Mouse (Mus musculus): ENCODE measurements around the gene Prdm15. TPM values are rescaled to one million over a fixed set of nuclear protein-coding genes. Genes with fewer than 3 reads are reported as not detected.

Prdm15 gene
- polyA plus RNA-seq, 1 experiment, result 5.4 TPM

- H3K36me3 ChIP-seq (ENCODE audit: control insufficient read depth, insufficient read depth), result peaks cover 3% of the 10 kb centered on the region
- no peak overlapping the region for H3K4me3 ChIP-seq
- no peak overlapping the region for H3ac ChIP-seq (ENCODE audit: control insufficient read depth, insufficient read length)
- peak overlapping the region; percentile 18 for H3K4me2 ChIP-seq (ENCODE audit: low read depth)
- no peak for TF ChIP-seq MYOG (IDR thresholded peaks at IDR 0.05; ENCODE audit: control insufficient read depth in 1 of 3, insufficient read depth in 1 of 3, insufficient read length in 2 of 3, low read depth in 2 of 3)
- peak; percentile 78; the same call in 1 of the 2 replicates for TF ChIP-seq CEBPB (IDR thresholded peaks at IDR 0.05; ENCODE audit: insufficient read depth, poor library complexity, severe bottlenecking)
- no peaks in the 10 kb centered on the region for H3K27me3 ChIP-seq (ENCODE audit: control insufficient read depth, insufficient read depth, insufficient read length)
- peaks cover 46% of the 10 kb centered on the region for H3K79me2 ChIP-seq (ENCODE audit: control insufficient read depth, insufficient read depth)
Observed at GRCm38 (mm10) chr16:97848832-97849231, 2.8 kb downstream of the Prdm15 start.

- Histone ChIP-seq H3K79me2 (ENCODE audit: control insufficient read depth, insufficient read depth) (peaks cover 47% of the 10 kb centered on the region), H3K27me3 (ENCODE audit: control insufficient read depth, insufficient read depth, insufficient read length) (no peaks in the 10 kb centered on the region), H3K4me2 (ENCODE audit: low read depth) (no peak overlapping the region), H3K4me3 (no peak overlapping the region), H3ac (ENCODE audit: control insufficient read depth, insufficient read length) (no peak overlapping the region), H3K36me3 (ENCODE audit: control insufficient read depth, insufficient read depth) (peaks cover 3% of the 10 kb centered on the region)
- TF ChIP-seq TCF12 (IDR thresholded peaks at IDR 0.05; ENCODE audit: insufficient read depth, poor library complexity, severe bottlenecking) (no peak), SRF (IDR thresholded peaks at IDR 0.05; ENCODE audit: control insufficient read depth, insufficient read length, low read depth) (no peak), MYOG (IDR thresholded peaks at IDR 0.05; ENCODE audit: control insufficient read depth in 1 of 3, insufficient read depth in 1 of 3, insufficient read length in 2 of 3, low read depth in 2 of 3) (no peak), TCF3 (IDR thresholded peaks at IDR 0.05; ENCODE audit: insufficient read length, low read depth) (no peak), MYOD1 (IDR thresholded peaks at IDR 0.05; ENCODE audit: control insufficient read depth in 1 of 3, insufficient read length in 2 of 3, low read depth in 2 of 3) (no peak), REST (IDR thresholded peaks at IDR 0.05; ENCODE audit: insufficient read depth, insufficient read length) (no peak), POLR2A (IDR thresholded peaks at IDR 0.05; ENCODE audit: insufficient read length, low read depth) (no peak), MAX (IDR thresholded peaks at IDR 0.05; ENCODE audit: low read depth) (no peak)
Observed at GRCm38 (mm10) chr16:97844967-97845937, 6.4 kb downstream of the Prdm15 start.

GRCm38 (mm10) chr16:97832154-97832553 is 19.5 kb downstream of the Prdm15 start:
- TF ChIP-seq CEBPB (IDR thresholded peaks at IDR 0.05; ENCODE audit: insufficient read depth, poor library complexity, severe bottlenecking), result no peak
- no peak for TF ChIP-seq SRF (IDR thresholded peaks at IDR 0.05; ENCODE audit: control insufficient read depth, insufficient read length, low read depth)
- TF ChIP-seq REST (IDR thresholded peaks at IDR 0.05; ENCODE audit: insufficient read depth, insufficient read length), result no peak
- TF ChIP-seq MAX (IDR thresholded peaks at IDR 0.05; ENCODE audit: low read depth), result no peak
- Histone ChIP-seq H3K36me3 (ENCODE audit: control insufficient read depth, insufficient read depth) (peaks cover 24% of the 10 kb centered on the region), H3K4me3 (no peak overlapping the region), H3K79me2 (ENCODE audit: control insufficient read depth, insufficient read depth) (no peaks in the 10 kb centered on the region), H3ac (ENCODE audit: control insufficient read depth, insufficient read length) (no peak overlapping the region), H3K4me2 (ENCODE audit: low read depth) (no peak overlapping the region), H3K27me3 (ENCODE audit: control insufficient read depth, insufficient read depth, insufficient read length) (no peaks in the 10 kb centered on the region)

GRCm38 (mm10) chr16:97828207-97828606 is 23.4 kb downstream of the Prdm15 start:
- TF ChIP-seq CEBPB (IDR thresholded peaks at IDR 0.05; ENCODE audit: insufficient read depth, poor library complexity, severe bottlenecking) (no peak), POLR2A (IDR thresholded peaks at IDR 0.05; ENCODE audit: insufficient read length, low read depth) (no peak), TCF3 (IDR thresholded peaks at IDR 0.05; ENCODE audit: insufficient read length, low read depth) (no peak), USF1 (IDR thresholded peaks at IDR 0.05; ENCODE audit: low read depth) (no peak), E2F4 (IDR thresholded peaks at IDR 0.05; ENCODE audit: insufficient read depth) (no peak), MYOD1 (IDR thresholded peaks at IDR 0.05; ENCODE audit: control insufficient read depth in 1 of 3, insufficient read length in 2 of 3, low read depth in 2 of 3) (no peak), MAX (IDR thresholded peaks at IDR 0.05; ENCODE audit: low read depth) (no peak), REST (IDR thresholded peaks at IDR 0.05; ENCODE audit: insufficient read depth, insufficient read length) (no peak), TCF12 (IDR thresholded peaks at IDR 0.05; ENCODE audit: insufficient read depth, poor library complexity, severe bottlenecking) (no peak), SRF (IDR thresholded peaks at IDR 0.05; ENCODE audit: control insufficient read depth, insufficient read length, low read depth) (no peak), MYOG (IDR thresholded peaks at IDR 0.05; ENCODE audit: control insufficient read depth in 1 of 3, insufficient read depth in 1 of 3, insufficient read length in 2 of 3, low read depth in 2 of 3) (no peak), POLR2AphosphoS2 (IDR thresholded peaks at IDR 0.05; ENCODE audit: insufficient read length, low read depth) (no peak)
- H3K36me3 ChIP-seq (ENCODE audit: control insufficient read depth, insufficient read depth), result peaks cover 18% of the 10 kb centered on the region

GRCm38 (mm10) chr16:97823311-97824007 is 28.2 kb downstream of the Prdm15 start:
- H3K36me3 ChIP-seq (ENCODE audit: control insufficient read depth, insufficient read depth), result peaks cover 33% of the 10 kb centered on the region

More at GRCm38 (mm10) chr16:97828207-97828606, 23.4 kb downstream of the Prdm15 start:
- Histone ChIP-seq H3K79me2 (ENCODE audit: control insufficient read depth, insufficient read depth) (no peaks in the 10 kb centered on the region), H3ac (ENCODE audit: control insufficient read depth, insufficient read length) (no peak overlapping the region), H3K4me3 (no peak overlapping the region), H3K27me3 (ENCODE audit: control insufficient read depth, insufficient read depth, insufficient read length) (no peaks in the 10 kb centered on the region), H3K4me2 (ENCODE audit: low read depth) (no peak overlapping the region)

More at GRCm38 (mm10) chr16:97823311-97824007, 28.2 kb downstream of the Prdm15 start:
- Histone ChIP-seq H3ac (ENCODE audit: control insufficient read depth, insufficient read length) (no peak overlapping the region), H3K4me2 (ENCODE audit: low read depth) (no peak overlapping the region), H3K79me2 (ENCODE audit: control insufficient read depth, insufficient read depth) (no peaks in the 10 kb centered on the region), H3K27me3 (ENCODE audit: control insufficient read depth, insufficient read depth, insufficient read length) (no peaks in the 10 kb centered on the region), H3K4me3 (no peak overlapping the region)
- TF ChIP-seq TCF12 (IDR thresholded peaks at IDR 0.05; ENCODE audit: insufficient read depth, poor library complexity, severe bottlenecking), result no peak
- no peak for TF ChIP-seq E2F4 (IDR thresholded peaks at IDR 0.05; ENCODE audit: insufficient read depth)
- TF ChIP-seq MYOD1 (IDR thresholded peaks at IDR 0.05; ENCODE audit: control insufficient read depth in 1 of 3, insufficient read length in 2 of 3, low read depth in 2 of 3), result no peak
- TF ChIP-seq REST (IDR thresholded peaks at IDR 0.05; ENCODE audit: insufficient read depth, insufficient read length), result no peak
- TF ChIP-seq POLR2AphosphoS2 (IDR thresholded peaks at IDR 0.05; ENCODE audit: insufficient read length, low read depth), result no peak
- no peak for TF ChIP-seq CEBPB (IDR thresholded peaks at IDR 0.05; ENCODE audit: insufficient read depth, poor library complexity, severe bottlenecking)
- no peak for TF ChIP-seq TCF3 (IDR thresholded peaks at IDR 0.05; ENCODE audit: insufficient read length, low read depth)
- no peak for TF ChIP-seq MAX (IDR thresholded peaks at IDR 0.05; ENCODE audit: low read depth)
- no peak for TF ChIP-seq USF1 (IDR thresholded peaks at IDR 0.05; ENCODE audit: low read depth)
